Mouse (Mus musculus): Measurements from ENCODE around the gene Syngr4.

DNA sequence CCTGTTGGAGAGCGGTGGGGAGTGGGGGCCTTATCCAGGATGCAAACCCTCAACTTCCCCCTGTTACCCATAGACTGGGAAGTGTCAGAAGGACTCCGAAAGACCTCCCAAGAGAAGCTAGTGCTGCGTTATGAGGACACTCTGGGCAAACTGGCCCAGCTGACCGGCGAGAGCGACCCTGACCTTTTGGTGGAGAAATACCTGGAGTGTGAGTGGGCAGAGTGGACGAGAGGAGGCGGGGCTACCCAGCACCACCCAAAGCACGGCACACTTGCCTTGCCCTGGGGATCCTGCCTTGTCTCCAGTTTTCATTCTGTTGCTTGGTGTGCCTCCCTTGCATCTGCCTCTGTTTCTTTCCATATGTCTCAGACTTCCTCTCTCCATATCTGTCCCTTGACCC is 45.5 kb upstream of the Syngr4 start:
- TF ChIP-seq POLR2A (IDR thresholded peaks at IDR 0.05; ENCODE audit: borderline replicate concordance, control insufficient read depth, low read depth, low read length) (no peak), CTCF (IDR thresholded peaks at IDR 0.05; ENCODE audit: control insufficient read depth, insufficient read depth, low read length) (no peak)
